Mouse (Mus musculus) spleen, postnatal 4 days (tissue): ENCODE measurements around the gene Hoxa4.

ENCODE experiments used
- DNase-seq, 2 experiments: peaks; one replicate each; pipeline ENCODE4 v3.0.0; 2022; ENCODE audit warnings: low spot score in 2 of 2

Hoxa4 gene

GRCm38 (mm10) chr6:52203371-52204049 lies 12.0 kb upstream of the Hoxa4 start:
- DNase-seq = peak in 1 of 2 experiments; percentile 62

GRCm38 (mm10) chr6:52203121-52203370 lies 11.5 kb upstream of the Hoxa4 start:
- no peak for DNase-seq

GRCm38 (mm10) chr6:52202362-52203120 lies 11.0 kb upstream of the Hoxa4 start:
- no peak for DNase-seq

- no peak for DNase-seq
These were observed 9.7 kb upstream of the Hoxa4 start for GRCm38 (mm10) chr6:52201269-52201668.

GRCm38 (mm10) chr6:52200751-52201250 lies 9.2 kb upstream of the Hoxa4 start:
- DNase-seq = no peak

GRCm38 (mm10) chr6:52200073-52200750 lies 8.7 kb upstream of the Hoxa4 start:
- DNase-seq = no peak

- no peak for DNase-seq
These were observed 5.7 kb upstream of the Hoxa4 start for GRCm38 (mm10) chr6:52197271-52197670.

GRCm38 (mm10) chr6:52196811-52197210 lies 5.3 kb upstream of the Hoxa4 start:
- DNase-seq = no peak

GRCm38 (mm10) chr6:52194690-52195089 lies 3.1 kb upstream of the Hoxa4 start:
- DNase-seq = no peak

GRCm38 (mm10) chr6:52191860-52192550 lies 452 bp upstream of the Hoxa4 start:
- DNase-seq = peak; percentile 74 to 89

- DNase-seq = peak in 1 of 2 experiments; percentile 55
These were observed 1.1 kb downstream of the Hoxa4 start for GRCm38 (mm10) chr6:52190410-52190809.

- no peak for DNase-seq
These were observed 1.6 kb downstream of the Hoxa4 start for GRCm38 (mm10) chr6:52189909-52190308.

- no peak for DNase-seq
These were observed 2.4 kb downstream of the Hoxa4 start for GRCm38 (mm10) chr6:52189172-52189591.

GRCm38 (mm10) chr6:52186500-52186899 lies 5.1 kb downstream of the Hoxa4 start:
- no peak for DNase-seq

- no peak for DNase-seq
These were observed 5.7 kb downstream of the Hoxa4 start for GRCm38 (mm10) chr6:52185834-52186233.

- DNase-seq = no peak
These were observed 6.3 kb downstream of the Hoxa4 start for GRCm38 (mm10) chr6:52185222-52185621.

- DNase-seq = no peak
These were observed 6.9 kb downstream of the Hoxa4 start for GRCm38 (mm10) chr6:52184668-52185067.

GRCm38 (mm10) chr6:52183311-52184080 lies 8.1 kb downstream of the Hoxa4 start:
- no peak for DNase-seq

GRCm38 (mm10) chr6:52182793-52183192 lies 8.8 kb downstream of the Hoxa4 start:
- DNase-seq = no peak

GRCm38 (mm10) chr6:52182030-52182429 lies 9.5 kb downstream of the Hoxa4 start:
- no peak for DNase-seq

- no peak for DNase-seq
These were observed 10.8 kb downstream of the Hoxa4 start for GRCm38 (mm10) chr6:52180726-52181125.
